Mouse (Mus musculus) forebrain, postnatal 0 days (tissue): ENCODE data around the gene Stc2. TPM values are rescaled to one million over a fixed set of nuclear protein-coding genes. Genes with fewer than 3 reads are reported as not detected.

Source experiments
- ATAC-seq: fragments of 200-750 bp; cut with Nextera tagmentation; 2 replicates; pipeline ENCODE4 v1.8.0; 2017; ENCODE audit warnings: mild to moderate bottlenecking, moderate library complexity
- DNase-seq: peaks from one replicate; pipeline ENCODE4 v3.0.0-alpha.2; 2015
- H3K27ac ChIP-seq: fragments of 300-500 bp; sonication (generic); 2 replicates; pipeline ENCODE4 v1.5.1; 2014; ENCODE audit warnings: low read depth, mild to moderate bottlenecking, antibody characterized with exemption, low read length, moderate library complexity, mixed read lengths
- H3K27me3 ChIP-seq: fragments of 300-500 bp; sonication (generic); 2 replicates; pipeline ENCODE4 v1.6.1; 2014; ENCODE audit warnings: mild to moderate bottlenecking, low read length, mixed read lengths; ENCODE audit not compliant: insufficient read depth
- H3K36me3 ChIP-seq: fragments of 300-500 bp; sonication (generic); 2 replicates; pipeline ENCODE4 v1.6.1; 2014; ENCODE audit warnings: mild to moderate bottlenecking, moderate library complexity; ENCODE audit not compliant: insufficient read depth
- H3K4me1 ChIP-seq: fragments of 300-500 bp; sonication (generic); 2 replicates; pipeline ENCODE4 v1.6.1; 2014; ENCODE audit warnings: antibody characterized with exemption; ENCODE audit not compliant: insufficient read depth
- H3K4me2 ChIP-seq: fragments of 300-500 bp; sonication (generic); 2 replicates; pipeline ENCODE4 v1.6.1; 2014; ENCODE audit warnings: low read depth, mild to moderate bottlenecking, moderate library complexity
- H3K4me3 ChIP-seq: fragments of 300-500 bp; sonication (generic); 2 replicates; pipeline ENCODE4 v1.5.1; 2014; ENCODE audit warnings: low read depth, low read length, mixed read lengths
- H3K9ac ChIP-seq: fragments of 300-500 bp; sonication (generic); 2 replicates; pipeline ENCODE4 v1.6.1; 2014; ENCODE audit warnings: mild to moderate bottlenecking
- H3K9me3 ChIP-seq: fragments of 300-500 bp; sonication (generic); 2 replicates; pipeline ENCODE4 v1.6.1; 2016; ENCODE audit warnings: low read length
- CTCF ChIP-seq: sonication (generic); IDR thresholded peaks from 2 replicates; pipeline ENCODE4 v1.5.1; 2016; ENCODE audit warnings: antibody characterized with exemption, control low read depth, low read depth
- WGBS: fragments of 180-500 bp; shearing (Covaris S2); extraction: QIAGEN DNeasy Blood & Tissue Kit; methylation state at CpG from one replicate; pipeline ENCODE4 v1.1.7; 2014; 5-methylcytosine and 5-hydroxymethylcytosine counted together
- polyA plus RNA-seq: library from polyadenylated mRNA; unstranded; fragments of >200 nt; fragmentation: Nextera tagmentation; extraction: Ambion mirVana; gene quantifications from 2 replicates; pipeline ENCODE4 v1.2.1, GENCODE M21; 2015
- total RNA-seq: library from RNA; depleted of rRNA; stranded (reverse); fragments of >200 nt; gene quantifications from 2 replicates; pipeline ENCODE4 v1.2.3, GENCODE M21; 2014

Gene Stc2
- total and polyA plus RNA-seq, 2 experiments from 2014 or later: 1.3 to 4.7 TPM

DNA sequence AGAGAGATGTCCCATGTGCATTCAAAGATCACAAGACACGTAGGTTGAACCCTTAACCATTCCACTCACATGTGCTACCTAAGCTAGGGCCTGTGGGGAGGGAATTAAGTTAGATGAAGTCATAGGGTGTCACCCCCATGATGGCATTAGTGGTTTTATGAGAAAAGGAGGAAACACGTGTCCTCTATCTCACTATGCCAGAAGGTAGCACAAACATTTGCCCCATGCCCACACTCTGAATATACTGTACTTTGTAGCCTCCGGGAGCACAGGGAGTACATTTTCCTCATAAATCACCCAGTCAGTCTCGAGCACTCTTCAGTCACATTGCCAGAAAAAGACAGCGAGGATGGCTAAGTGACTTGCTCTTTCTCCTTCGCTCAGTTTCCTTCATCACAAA is 24.2 kb upstream of the Stc2 start:
- ATAC-seq (no peak), DNase-seq (no peak)
- H3K27ac ChIP-seq: no peak overlapping the region
- no peak overlapping the region for H3K4me3 ChIP-seq
- TF ChIP-seq CTCF: no peak
- H3K36me3 ChIP-seq: no peaks in the 10 kb centered on the region
- no peaks in the 10 kb centered on the region for H3K9me3 ChIP-seq
- no peak overlapping the region for H3K9ac ChIP-seq
- H3K27me3 ChIP-seq: no peaks in the 10 kb centered on the region
- WGBS: 83% methylated on average over 6 of the region's 6 CpGs
- H3K4me2 ChIP-seq: no peak overlapping the region
- H3K4me1 ChIP-seq: no peaks in the 10 kb centered on the region

GRCm38 (mm10) chr11:31392340-31392739 is 22.5 kb upstream of the Stc2 start:
- no peak for DNase-seq
- 81% methylated on average over 5 of the region's 5 CpGs for WGBS
- no peak overlapping the region for H3K4me2 ChIP-seq
- H3K4me1 ChIP-seq: no peaks in the 10 kb centered on the region
- H3K9ac ChIP-seq: no peak overlapping the region
- no peak for ATAC-seq
- no peak overlapping the region for H3K27ac ChIP-seq
- H3K9me3 ChIP-seq: no peaks in the 10 kb centered on the region
- H3K27me3 ChIP-seq: no peaks in the 10 kb centered on the region
- TF ChIP-seq CTCF: no peak
- no peaks in the 10 kb centered on the region for H3K36me3 ChIP-seq
- no peak overlapping the region for H3K4me3 ChIP-seq

- Histone ChIP-seq H3K9me3 (no peaks in the 10 kb centered on the region), H3K36me3 (no peaks in the 10 kb centered on the region), H3K27ac (no peak overlapping the region), H3K9ac (no peak overlapping the region), H3K4me3 (no peak overlapping the region), H3K4me2 (no peak overlapping the region), H3K27me3 (no peaks in the 10 kb centered on the region), H3K4me1 (no peaks in the 10 kb centered on the region)
- 80% methylated on average over 4 of the region's 4 CpGs for WGBS
- ATAC-seq: no peak
- DNase-seq: no peak
- TF ChIP-seq CTCF: no peak
Observed at GRCm38 (mm10) chr11:31388890-31389289, 19.0 kb upstream of the Stc2 start.

- TF ChIP-seq CTCF: no peak
- no peaks in the 10 kb centered on the region for H3K9me3 ChIP-seq
- ATAC-seq (no peak), DNase-seq (no peak)
- WGBS: 86% methylated on average over 5 of the region's 5 CpGs
- H3K4me1 ChIP-seq: no peaks in the 10 kb centered on the region
- H3K9ac ChIP-seq: no peak overlapping the region
- H3K27me3 ChIP-seq: no peaks in the 10 kb centered on the region
- no peaks in the 10 kb centered on the region for H3K36me3 ChIP-seq
- no peak overlapping the region for H3K4me3 ChIP-seq
- H3K4me2 ChIP-seq: no peak overlapping the region
- no peak overlapping the region for H3K27ac ChIP-seq
Observed at GRCm38 (mm10) chr11:31387526-31387925, 17.7 kb upstream of the Stc2 start.

GRCm38 (mm10) chr11:31386571-31386970 is 16.7 kb upstream of the Stc2 start:
- DNase-seq (no peak), ATAC-seq (no peak)
- Histone ChIP-seq H3K9ac (no peak overlapping the region), H3K27me3 (no peaks in the 10 kb centered on the region), H3K9me3 (no peaks in the 10 kb centered on the region), H3K4me1 (no peaks in the 10 kb centered on the region), H3K4me3 (no peak overlapping the region), H3K36me3 (no peaks in the 10 kb centered on the region), H3K27ac (no peak overlapping the region), H3K4me2 (no peak overlapping the region)
- no peak for TF ChIP-seq CTCF
- 86% methylated on average over 3 of the region's 3 CpGs for WGBS

DNA sequence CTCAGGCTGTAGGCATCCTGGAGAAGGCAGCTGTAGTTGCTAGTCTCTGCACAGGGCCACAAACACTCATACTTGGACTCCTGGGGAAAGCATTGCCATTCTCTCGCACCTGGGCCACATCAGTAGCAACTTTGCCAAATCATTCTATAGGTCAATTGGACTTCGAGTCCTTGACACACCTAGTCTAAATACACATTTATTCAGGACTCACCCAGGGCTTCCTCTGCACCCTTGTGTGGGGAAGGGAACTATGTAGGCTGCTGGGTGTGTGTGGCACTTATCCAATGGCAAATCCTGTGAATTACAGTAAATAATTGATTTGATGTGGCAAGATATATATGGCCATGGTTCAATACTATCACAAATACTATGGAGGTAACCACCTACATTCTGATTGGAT is 14.1 kb upstream of the Stc2 start:
- Histone ChIP-seq H3K9me3 (no peaks in the 10 kb centered on the region), H3K4me3 (no peak overlapping the region), H3K9ac (no peak overlapping the region), H3K27ac (no peak overlapping the region), H3K36me3 (no peaks in the 10 kb centered on the region), H3K4me2 (no peak overlapping the region), H3K4me1 (no peaks in the 10 kb centered on the region), H3K27me3 (no peaks in the 10 kb centered on the region)
- 88% methylated on average over 2 of the region's 2 CpGs for WGBS
- no peak for DNase-seq
- no peak for ATAC-seq
- no peak for TF ChIP-seq CTCF

- TF ChIP-seq CTCF: no peak
- no peak for DNase-seq
- Histone ChIP-seq H3K9me3 (no peaks in the 10 kb centered on the region), H3K4me2 (no peak overlapping the region), H3K36me3 (no peaks in the 10 kb centered on the region), H3K9ac (no peak overlapping the region), H3K27me3 (no peaks in the 10 kb centered on the region), H3K4me1 (no peaks in the 10 kb centered on the region), H3K27ac (no peak overlapping the region), H3K4me3 (no peak overlapping the region)
- no peak for ATAC-seq
- WGBS: 85% methylated on average over 5 of the region's 5 CpGs
Observed at GRCm38 (mm10) chr11:31382145-31382544, 12.3 kb upstream of the Stc2 start.

GRCm38 (mm10) chr11:31373438-31373837 is 3.6 kb upstream of the Stc2 start:
- WGBS: 68% methylated on average over 7 of the region's 7 CpGs
- Histone ChIP-seq H3K4me1 (peaks cover 4% of the 10 kb centered on the region; the same call in 1 of the 2 replicates), H3K9ac (no peak overlapping the region), H3K27ac (no peak overlapping the region), H3K4me2 (no peak overlapping the region), H3K36me3 (no peaks in the 10 kb centered on the region), H3K9me3 (no peaks in the 10 kb centered on the region), H3K4me3 (no peak overlapping the region), H3K27me3 (peaks cover 15% of the 10 kb centered on the region)
- ATAC-seq (no peak), DNase-seq (no peak)
- peak; percentile 56 for TF ChIP-seq CTCF
